Mouse (Mus musculus) mouse trophoblast stem cell (cell line): ENCODE measurements at regions not wholly inside any gene's neighbourhood (a gene's known extent, or its start where the extent isn't known, plus 50 kb on each side); places are given as distances from the start of the nearest gene placed in this dataset.

ENCODE experiments used
- in situ Hi-C, 2 experiments: fragments of 300-500 bp; cut with MseI, MboI; formaldehyde crosslinking; loops; 2 replicates in 1 of 2; 3 replicates in 1 of 2; pipeline ENCODE4 v1.15.1; 2025

GRCm38 (mm10) chr13:97455961-97456360, 215.1 kb downstream of the Enc1 start:
- in situ Hi-C loops, result no loop called here

GRCm38 (mm10) chr13:97454715-97455114, 213.8 kb downstream of the Enc1 start:
- in situ Hi-C loops, result no loop called here

- in situ Hi-C loops, result no loop called here
These were observed 212.6 kb downstream of the Enc1 start for GRCm38 (mm10) chr13:97453469-97453868.

DNA sequence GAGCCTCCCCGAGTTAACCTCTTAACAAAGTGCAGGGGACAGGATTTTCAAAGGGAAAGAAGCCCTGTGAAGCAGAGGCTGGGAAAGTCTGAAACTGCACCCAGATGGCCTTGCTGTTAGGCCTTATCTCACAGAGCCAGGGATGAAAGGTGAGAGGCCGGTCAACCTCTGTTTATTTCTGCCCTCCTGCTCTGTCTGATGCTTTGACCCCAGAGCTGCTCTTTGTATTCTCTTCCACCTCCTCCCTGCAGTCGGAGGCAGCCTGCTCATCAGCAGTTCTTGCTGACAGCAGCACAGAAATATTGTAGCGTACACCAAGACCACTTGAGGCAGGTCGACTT, 212.2 kb downstream of the Enc1 start:
- in situ Hi-C loops, result no loop called here

GRCm38 (mm10) chr13:97452386-97453089, 211.6 kb downstream of the Enc1 start:
- in situ Hi-C loops, result no loop called here

- in situ Hi-C loops, result no loop called here
These were observed 210.4 kb downstream of the Enc1 start for GRCm38 (mm10) chr13:97451276-97451675.

DNA sequence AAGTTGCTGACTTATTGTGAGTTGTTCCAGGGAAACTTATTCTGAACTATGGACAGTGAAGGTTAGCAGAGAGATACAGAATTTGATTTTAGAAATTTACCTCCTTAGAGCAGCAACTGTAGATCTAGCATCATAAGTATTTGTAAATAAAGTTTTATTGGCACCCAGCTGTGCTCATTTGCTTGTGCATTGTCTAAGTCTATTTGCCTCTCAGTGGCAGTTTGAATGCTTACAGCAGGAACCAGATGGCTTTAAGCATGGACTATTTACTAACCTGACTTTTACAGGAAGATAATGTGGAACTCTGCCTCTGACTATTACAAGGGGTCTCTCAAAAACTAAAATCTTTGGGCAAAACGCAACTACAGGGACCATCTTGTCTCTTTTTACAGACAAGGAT, 207.2 kb downstream of the Enc1 start:
- in situ Hi-C loops, result no loop called here

DNA sequence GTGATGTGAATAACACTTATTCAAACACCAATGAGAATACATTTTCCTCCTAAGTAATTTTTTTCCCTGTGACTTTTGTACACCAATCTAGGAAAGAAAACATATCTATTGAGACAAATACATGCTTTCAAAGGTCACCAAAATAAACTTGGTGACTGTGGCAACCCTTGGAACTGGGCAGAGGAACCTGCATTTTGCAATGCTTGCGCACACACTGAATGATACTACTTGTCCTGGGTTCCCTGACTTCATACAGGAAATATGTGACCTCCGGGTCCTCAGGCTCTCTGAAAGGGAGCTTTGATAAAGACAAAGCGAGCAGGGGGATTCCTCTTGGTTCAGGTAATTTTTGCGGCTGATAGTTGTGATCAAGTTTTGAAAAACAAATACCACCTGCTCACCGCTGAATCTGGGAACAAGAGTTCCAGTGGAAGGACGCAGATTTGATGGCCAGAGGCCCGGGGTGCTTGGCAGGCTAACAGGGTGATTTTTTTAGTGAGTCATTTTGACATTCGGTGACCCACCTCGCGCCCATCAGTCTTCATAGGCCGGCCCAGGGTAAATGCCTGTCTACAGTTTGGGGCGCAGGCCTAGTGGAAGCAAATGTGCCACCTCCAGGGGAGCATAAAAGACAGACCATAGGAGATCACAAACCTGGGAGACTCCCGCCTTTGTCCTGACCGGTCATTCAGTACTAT, 203.0 kb downstream of the Enc1 start:
- in situ Hi-C loops, result no loop called here

DNA sequence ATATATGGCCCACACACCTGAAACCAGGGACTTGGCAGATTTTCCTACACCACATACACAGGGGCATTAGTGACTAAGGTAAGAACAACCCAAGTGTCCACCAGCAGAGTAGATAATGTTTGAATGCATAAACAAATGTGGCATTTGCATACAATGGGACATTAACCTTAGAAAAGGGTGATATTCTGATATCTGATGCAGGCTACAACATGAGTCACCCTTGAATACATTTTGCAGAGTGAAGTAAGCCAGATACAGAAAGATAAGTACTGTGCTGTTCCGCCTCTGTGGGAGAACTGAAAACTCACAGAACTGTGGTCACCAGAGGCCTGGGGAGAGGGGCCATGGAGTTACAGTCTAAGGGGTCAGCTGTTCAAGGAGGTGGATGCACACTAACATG, 201.9 kb downstream of the Enc1 start:
- in situ Hi-C loops, result no loop called here

GRCm38 (mm10) chr13:97442283-97442682, 201.4 kb downstream of the Enc1 start:
- in situ Hi-C loops, result no loop called here

DNA sequence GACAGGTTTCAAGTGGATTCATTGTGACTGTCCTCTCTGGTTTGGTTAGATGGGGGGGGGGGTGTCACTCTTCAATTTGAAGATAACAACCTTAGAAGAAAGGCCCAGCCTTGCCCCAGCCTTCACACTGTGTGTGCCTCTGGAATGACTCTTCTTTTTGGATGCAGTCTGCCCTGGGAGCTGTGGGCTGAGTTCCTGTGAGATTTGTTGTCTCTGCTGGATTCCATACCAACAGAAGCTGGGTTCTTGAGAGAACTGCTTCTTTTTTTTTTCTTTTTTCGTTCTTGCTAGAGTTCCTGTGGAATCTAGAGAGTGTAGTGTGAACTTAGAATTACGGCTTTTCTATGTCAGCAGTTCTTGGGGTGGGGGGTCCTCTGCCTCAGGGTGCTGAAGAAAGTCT, 200.9 kb downstream of the Enc1 start:
- in situ Hi-C loops, result no loop called here

- in situ Hi-C loops, result loop anchor here in 1 of 2 experiments (10.0 kb wide), 1 partner anchor 195 kb away; the partner anchor contains the start of gene Enc1
These were observed 198.5 kb downstream of the Enc1 start for GRCm38 (mm10) chr13:97439216-97439979.

- in situ Hi-C loops, result loop anchor here in 1 of 2 experiments (10.0 kb wide), 1 partner anchor 194 kb away; the partner anchor contains the start of gene Enc1
These were observed 197.8 kb downstream of the Enc1 start for GRCm38 (mm10) chr13:97438692-97439091.

GRCm38 (mm10) chr13:97438277-97438676, 197.4 kb downstream of the Enc1 start:
- in situ Hi-C loops, result loop anchor here in 1 of 2 experiments (10.0 kb wide), 1 partner anchor 193 kb away; the partner anchor contains the start of gene Enc1

- in situ Hi-C loops, result loop anchor here in 1 of 2 experiments (10.0 kb wide), 1 partner anchor 192 kb away; the partner anchor contains the start of gene Enc1
These were observed 195.9 kb downstream of the Enc1 start for GRCm38 (mm10) chr13:97436719-97437350.

- in situ Hi-C loops, result loop anchor here in 1 of 2 experiments (10.0 kb wide), 1 partner anchor 191 kb away; the partner anchor contains the start of gene Enc1
These were observed 195.2 kb downstream of the Enc1 start for GRCm38 (mm10) chr13:97435865-97436718.

DNA sequence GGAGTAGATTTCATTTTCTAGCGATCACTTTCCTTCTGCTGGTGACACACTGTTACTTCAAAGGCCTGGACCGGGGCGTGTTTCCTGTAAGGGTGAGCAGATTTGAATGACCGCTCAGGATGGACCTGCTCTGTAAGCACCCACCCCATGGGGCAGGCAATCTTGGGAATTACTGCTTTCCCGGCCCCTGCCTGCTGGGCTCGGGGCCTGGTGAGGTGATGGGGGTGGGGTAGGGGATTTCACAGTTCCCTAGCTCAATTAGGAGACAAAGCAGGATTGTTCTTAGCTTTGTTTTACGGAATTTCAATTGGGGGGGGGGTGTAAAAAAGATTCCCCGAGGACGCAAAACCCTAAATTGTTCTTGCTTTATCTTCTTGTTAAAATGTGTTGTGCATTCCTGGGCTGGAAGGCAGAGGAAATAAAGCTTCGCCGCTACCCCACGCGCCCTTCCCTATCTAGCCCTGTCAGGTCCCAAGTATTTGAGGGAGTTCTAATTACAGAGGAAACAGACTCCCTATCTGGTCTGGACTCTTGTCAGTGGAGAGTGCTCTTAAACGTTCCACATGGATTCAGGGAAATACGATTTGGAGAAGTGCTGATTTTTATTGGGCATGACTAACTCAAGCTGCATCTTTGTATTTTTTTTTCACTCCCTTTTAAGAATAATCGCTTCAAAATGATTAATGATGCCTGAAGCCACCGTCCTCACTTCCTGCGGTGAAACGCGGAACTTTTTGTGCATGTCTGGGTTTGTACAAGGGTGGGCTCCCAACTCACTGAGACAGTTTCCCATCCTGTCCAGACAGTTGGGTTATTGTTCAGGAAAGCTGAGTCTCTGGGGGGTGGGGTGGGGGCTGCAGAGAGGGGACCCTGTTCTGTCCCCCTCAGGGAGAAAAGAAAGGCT, 194.3 kb downstream of the Enc1 start:
- in situ Hi-C loops, result loop anchor here in 1 of 2 experiments (10.0 kb wide), 1 partner anchor 190 kb away; the partner anchor contains the start of gene Enc1

- in situ Hi-C loops, result loop anchor here in 1 of 2 experiments (10.0 kb wide), 1 partner anchor 189 kb away; the partner anchor contains the start of gene Enc1
These were observed 193.3 kb downstream of the Enc1 start for GRCm38 (mm10) chr13:97434167-97434566.

- in situ Hi-C loops, result loop anchor here in 1 of 2 experiments (10.0 kb wide), 1 partner anchor 188 kb away; the partner anchor contains the start of gene Enc1
These were observed 191.7 kb downstream of the Enc1 start for GRCm38 (mm10) chr13:97432627-97433026.
